Mouse (Mus musculus) myocyte (in vitro differentiated cells): Measurements from ENCODE around the gene Ramp2.

Experiments used
- CEBPB ChIP-seq: IDR thresholded peaks from 2 replicates; pipeline ENCODE4 v1.6.1; 2011; ENCODE audit warnings: mild to moderate bottlenecking, moderate library complexity; ENCODE audit not compliant: poor library complexity, insufficient read depth, severe bottlenecking
- MAX ChIP-seq: IDR thresholded peaks from one replicate; pipeline ENCODE4 v1.6.1; 2011; ENCODE audit warnings: low read depth, mild to moderate bottlenecking, control low read depth
- MYOG ChIP-seq, 3 experiments: IDR thresholded peaks; one replicate each; pipeline ENCODE4 v1.6.1; 2011; ENCODE audit warnings: control low read depth in 2 of 3, low read depth in 2 of 3, mild to moderate bottlenecking in 2 of 3; ENCODE audit not compliant: insufficient read length in 2 of 3, control insufficient read depth in 1 of 3, insufficient read depth in 1 of 3
- POLR2A ChIP-seq: IDR thresholded peaks from one replicate; pipeline ENCODE4 v1.6.1; 2011; ENCODE audit warnings: low read depth, mild to moderate bottlenecking, control low read depth, moderate library complexity; ENCODE audit not compliant: insufficient read length
- POLR2AphosphoS2 ChIP-seq: IDR thresholded peaks from one replicate; pipeline ENCODE4 v1.6.1; 2011; ENCODE audit warnings: low read depth, control low read depth; ENCODE audit not compliant: insufficient read length
- REST ChIP-seq: IDR thresholded peaks from one replicate; pipeline ENCODE4 v1.6.1; 2011; ENCODE audit warnings: mild to moderate bottlenecking, control low read depth, moderate library complexity; ENCODE audit not compliant: insufficient read depth, insufficient read length
- SRF ChIP-seq: IDR thresholded peaks from one replicate; pipeline ENCODE4 v1.6.1; 2011; ENCODE audit warnings: low read depth; ENCODE audit not compliant: control insufficient read depth, insufficient read length
- TCF12 ChIP-seq: IDR thresholded peaks from one replicate; pipeline ENCODE4 v1.6.1; 2011; ENCODE audit warnings: mild to moderate bottlenecking, control low read depth; ENCODE audit not compliant: poor library complexity, insufficient read depth, severe bottlenecking
- USF1 ChIP-seq: IDR thresholded peaks from one replicate; pipeline ENCODE4 v1.6.1; 2011; ENCODE audit warnings: low read depth, mild to moderate bottlenecking, control low read depth, moderate library complexity

GRCm38 (mm10) chr11:101300881-101301280 is 55.1 kb downstream of the Ramp2 start:
- TF ChIP-seq POLR2A (no peak), USF1 (no peak), TCF12 (no peak), MAX (no peak), MYOG (IDR thresholded peaks at IDR 0.05; ENCODE audit: control insufficient read depth in 1 of 3, insufficient read depth in 1 of 3, insufficient read length in 2 of 3, low read depth in 2 of 3) (no peak), REST (no peak), CEBPB (no peak), POLR2AphosphoS2 (no peak), SRF (no peak)
